Comparison of ENCODE assay signal across 28 mouse cellular contexts in genomic region chr8:10568448-10568847, GRCm38 (mm10).
A peak's percentile ranks its signal among the peaks of the same experiment; 100 is the strongest.
DNase-seq lines count a peak whose midpoint lies in the region; ATAC-seq and TF ChIP-seq lines count a peak whose summit lies in the region.
"Had no signal": no experiment of that assay in that cellular context is flagged by ENCODE, and none has a peak within 500 bp of the region (broad histone marks: within the 10 kb centered on the region; RNA-seq: fewer than 3 reads in every experiment).

No protein-coding gene starts in this region.

- 40% methylated on average over 4 of the region's 4 CpGs for WGBS in lung, embryonic 14.5 days
- WGBS in neural tube, embryonic 11.5 days = 76% methylated on average over 4 of the region's 4 CpGs
- 70% methylated on average over 4 of the region's 4 CpGs for WGBS in neural tube, embryonic 15.5 days
- 92% methylated on average over 4 of the region's 4 CpGs for WGBS in thymus, adult 2 months

- TF ChIP-seq POLR2A in thymus, adult 2 months (IDR thresholded peaks at IDR 0.05; ENCODE audit: control insufficient read depth, extremely low read depth, insufficient read depth, low read length, poor library complexity) = no peak

- no peak for TF ChIP-seq CTCF in lung, embryonic 14.5 days (IDR thresholded peaks at IDR 0.05; ENCODE audit: low read depth)
- no peak for TF ChIP-seq CTCF in thymus, adult 2 months (IDR thresholded peaks at IDR 0.05; ENCODE audit: borderline replicate concordance, control insufficient read depth, extremely low read depth, insufficient read depth, low read length, poor library complexity)

- H3K4me1 ChIP-seq in lung, embryonic 14.5 days (ENCODE audit: insufficient read depth) = no peaks in the 10 kb centered on the region
- H3K4me1 ChIP-seq in neural tube, embryonic 11.5 days (ENCODE audit: control insufficient read depth, insufficient read depth, low read length) = no peaks in the 10 kb centered on the region
- H3K4me1 ChIP-seq in neural tube, embryonic 15.5 days = peaks cover 4% of the 10 kb centered on the region; the same call in 1 of the 2 replicates
- H3K4me1 ChIP-seq in thymus, adult 2 months (replicated peaks; ENCODE audit: control insufficient read depth, insufficient read depth, low read length) = no peaks in the 10 kb centered on the region
- H3K4me1 ChIP-seq: embryonic facial prominence, embryonic 13.5 days had no signal

- H3K27me3 ChIP-seq in lung, embryonic 14.5 days (ENCODE audit: insufficient read depth, low read length) = no peaks in the 10 kb centered on the region
- H3K27me3 ChIP-seq in neural tube, embryonic 11.5 days (ENCODE audit: control insufficient read depth, insufficient read depth, low read length) = no peaks in the 10 kb centered on the region
- no peaks in the 10 kb centered on the region for H3K27me3 ChIP-seq in neural tube, embryonic 15.5 days (replicated peaks)
- no peaks in the 10 kb centered on the region for H3K27me3 ChIP-seq in thymus, adult 2 months (ENCODE audit: control insufficient read depth, insufficient read depth, low read length)
- H3K27me3 ChIP-seq: embryonic facial prominence, embryonic 13.5 days had no signal

- no peak overlapping the region for H3K9ac ChIP-seq in lung, embryonic 14.5 days
- H3K9ac ChIP-seq in neural tube, embryonic 11.5 days (ENCODE audit: low read length) = no peak overlapping the region
- no peak overlapping the region for H3K9ac ChIP-seq in neural tube, embryonic 15.5 days (replicated peaks)
- H3K9ac ChIP-seq: embryonic facial prominence, embryonic 13.5 days; forebrain, embryonic 12.5 days; heart, embryonic 13.5 days; hindbrain, embryonic 14.5 days had no signal

- no peak overlapping the region for H3K4me2 ChIP-seq in lung, embryonic 14.5 days
- no peak overlapping the region for H3K4me2 ChIP-seq in neural tube, embryonic 11.5 days (ENCODE audit: low read depth)
- H3K4me2 ChIP-seq in neural tube, embryonic 15.5 days = no peak overlapping the region
- H3K4me2 ChIP-seq: embryonic facial prominence, embryonic 13.5 days; forebrain, embryonic 12.5 days; heart, embryonic 13.5 days; hindbrain, embryonic 14.5 days had no signal

- no peaks in the 10 kb centered on the region for H3K9me3 ChIP-seq in lung, embryonic 14.5 days (ENCODE audit: low read depth, low read length)
- no peaks in the 10 kb centered on the region for H3K9me3 ChIP-seq in neural tube, embryonic 11.5 days (ENCODE audit: control insufficient read depth, low read length)
- no peaks in the 10 kb centered on the region for H3K9me3 ChIP-seq in neural tube, embryonic 15.5 days (replicated peaks)
- H3K9me3 ChIP-seq: embryonic facial prominence, embryonic 10.5 days; embryonic facial prominence, embryonic 13.5 days; forebrain, embryonic 12.5 days; heart, embryonic 10.5 days; heart, embryonic 13.5 days had no signal

- H3K27ac ChIP-seq in lung, embryonic 14.5 days (ENCODE audit: low read depth) = no peak overlapping the region
- H3K27ac ChIP-seq in neural tube, embryonic 11.5 days (ENCODE audit: low read depth, low read length) = no peak overlapping the region
- H3K27ac ChIP-seq in neural tube, embryonic 15.5 days (replicated peaks) = no peak overlapping the region
- H3K27ac ChIP-seq in thymus, adult 2 months (ENCODE audit: control insufficient read depth, insufficient read depth, low read length) = no peak overlapping the region
- H3K27ac ChIP-seq: embryonic facial prominence, embryonic 10.5 days; embryonic facial prominence, embryonic 13.5 days; forebrain, embryonic 12.5 days; heart, adult 2 months; heart, embryonic 10.5 days; heart, embryonic 13.5 days; hindbrain, embryonic 14.5 days; hindbrain, postnatal 0 days had no signal

- H3K36me3 ChIP-seq in lung, embryonic 14.5 days (ENCODE audit: insufficient read depth) = no peaks in the 10 kb centered on the region
- no peaks in the 10 kb centered on the region for H3K36me3 ChIP-seq in neural tube, embryonic 11.5 days (ENCODE audit: control insufficient read depth, insufficient read depth, low read length)
- no peaks in the 10 kb centered on the region; the same call in none of the 2 replicates for H3K36me3 ChIP-seq in neural tube, embryonic 15.5 days
- no peaks in the 10 kb centered on the region for H3K36me3 ChIP-seq in thymus, adult 2 months (ENCODE audit: control insufficient read depth, insufficient read depth, low read length)
- H3K36me3 ChIP-seq: embryonic facial prominence, embryonic 10.5 days; embryonic facial prominence, embryonic 13.5 days; forebrain, embryonic 12.5 days; heart, embryonic 13.5 days had no signal

- no peak for ATAC-seq in lung, embryonic 14.5 days (ENCODE audit: insufficient read depth)
- no peak for ATAC-seq in neural tube, embryonic 11.5 days (ENCODE audit: insufficient read depth, low FRiP score, low TSS enrichment)
- ATAC-seq in neural tube, embryonic 15.5 days (ENCODE audit: low FRiP score) = no peak
- ATAC-seq: CD4-positive, CD25-positive, alpha-beta regulatory T cell, adult 4 months; forebrain, embryonic 16.5 days; hindbrain, postnatal 0 days had no signal

- no peak overlapping the region for H3K4me3 ChIP-seq in lung, embryonic 14.5 days (ENCODE audit: low read depth, low read length)
- H3K4me3 ChIP-seq in neural tube, embryonic 11.5 days (ENCODE audit: low read depth, low read length) = no peak overlapping the region
- no peak overlapping the region for H3K4me3 ChIP-seq in neural tube, embryonic 15.5 days (replicated peaks)
- H3K4me3 ChIP-seq in thymus, adult 2 months (ENCODE audit: control insufficient read depth, insufficient read depth, low read length) = no peak overlapping the region
- H3K4me3 ChIP-seq: embryonic facial prominence, embryonic 10.5 days; embryonic facial prominence, embryonic 13.5 days; erythroblast, embryonic 14.5 days; forebrain, embryonic 12.5 days; heart, adult 2 months; heart, embryonic 10.5 days; heart, embryonic 13.5 days had no signal

- DNase-seq in lung, embryonic 14.5 days = peak; percentile 9
- no peak for DNase-seq in lung, postnatal 14 days
- peak; percentile 1 for DNase-seq in neural tube, embryonic 11.5 days (ENCODE audit: low spot score)
- peak; percentile 62 for DNase-seq in brain, adult 2 months (ENCODE audit: low read depth, low spot score)
- no peak for DNase-seq in thymus, adult 2 months
- DNase-seq: adrenal gland, adult 2 months; adrenal gland, postnatal 14 days; cerebellum, adult 11-12 months; cerebellum, adult 8-10 months; cerebellum, postnatal 10 days; cerebellum, postnatal 36 days; embryo, embryonic 11 days; gastrocnemius, postnatal 10 days; gastrocnemius, postnatal 36 days; heart, adult 2 months; heart, postnatal 14 days; heart, postnatal 4 days had no signal

Comparison
In these comparisons a context has a peak if more than half of its experiments do, and no peak if none do; other contexts are left out.
1. DNase-seq: peak in lung, embryonic 14.5 days (single experiment), neural tube, embryonic 11.5 days (single experiment) and brain, adult 2 months (single experiment); none in lung, postnatal 14 days (single experiment) and thymus, adult 2 months (single experiment).